Mouse (Mus musculus) left cerebral cortex, adult 2 months (tissue): ENCODE measurements around the gene Olfr457. TPM values are rescaled to one million over a fixed set of nuclear protein-coding genes. Genes with fewer than 3 reads are reported as not detected.
"Not testable (repeated sequence)": the region's sequence is repeated elsewhere in the genome, so short reads cannot be mapped to it uniquely, and the experiment has no call there.

Source experiments
- DNase-seq, 2 experiments: peaks; one replicate each; pipeline ENCODE4 v3.0.0; 2021 to 2022; ENCODE audit warnings: low spot score in 2 of 2, mixed read lengths in 1 of 2; ENCODE audit errors: extremely low spot score in 1 of 2
- H3K27ac ChIP-seq: fragments of 200-600 bp; 2 replicates; pipeline ENCODE4 v1.8.1; 2022
- H3K4me3 ChIP-seq: fragments of 200-600 bp; 2 replicates; pipeline ENCODE4 v1.8.1; 2022
- CTCF ChIP-seq: fragments of 200-600 bp; IDR thresholded peaks from 2 replicates; pipeline ENCODE4 v1.8.1; 2022; ENCODE audit warnings: antibody characterized with exemption, mild to moderate bottlenecking, moderate library complexity
- intact Hi-C: fragments of 180-260 bp; cut with DNase I; formaldehyde crosslinking; loops from one replicate; pipeline ENCODE4 v1.15.1; 2025
- long read RNA-seq, 2 experiments: library from polyadenylated mRNA; stranded (forward); transcript quantifications; one replicate each; pipeline ENCODE4 v2.0.0; 2021; ENCODE audit warnings: borderline mapping rate in 2 of 2
- total RNA-seq, 2 experiments: library from RNA; stranded (reverse); gene quantifications; 2 replicates each; pipeline ENCODE4 v1.2.3; 2021

Olfr457 gene
- not detected for total RNA-seq
- long read RNA-seq, experiment 1 = 0 reads
- long read RNA-seq, experiment 2 = 0 reads

DNA sequence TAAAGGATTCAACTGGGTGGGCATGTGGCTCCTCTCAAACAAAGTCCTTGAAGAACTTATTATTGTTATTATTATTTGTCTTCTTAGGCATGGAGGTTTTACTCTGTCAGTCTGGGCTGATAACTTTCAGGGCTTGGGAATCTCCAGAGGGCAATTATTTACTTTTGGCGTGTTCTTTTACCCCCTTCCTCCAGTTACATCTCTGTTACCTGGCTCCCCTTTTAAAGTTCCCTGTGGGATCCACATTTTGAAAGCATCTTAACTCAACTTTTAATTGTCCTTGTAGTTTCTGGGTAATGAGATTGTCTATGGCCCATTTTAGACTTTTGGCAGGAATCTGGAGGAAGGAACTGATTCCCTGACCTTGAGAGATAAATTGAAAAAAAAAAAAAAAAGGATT, at the start of gene Olfr457:
Gene Olfr457 (minus strand): TSS at position 101 of the 400 bp plus-strand sequence.
- Histone ChIP-seq H3K27ac (no peak within 1 kb of the TSS), H3K4me3 (no peak within 1 kb of the TSS)
- intact Hi-C loops = no loop called here
- DNase-seq = no peak
- TF ChIP-seq CTCF = no peak

DNA sequence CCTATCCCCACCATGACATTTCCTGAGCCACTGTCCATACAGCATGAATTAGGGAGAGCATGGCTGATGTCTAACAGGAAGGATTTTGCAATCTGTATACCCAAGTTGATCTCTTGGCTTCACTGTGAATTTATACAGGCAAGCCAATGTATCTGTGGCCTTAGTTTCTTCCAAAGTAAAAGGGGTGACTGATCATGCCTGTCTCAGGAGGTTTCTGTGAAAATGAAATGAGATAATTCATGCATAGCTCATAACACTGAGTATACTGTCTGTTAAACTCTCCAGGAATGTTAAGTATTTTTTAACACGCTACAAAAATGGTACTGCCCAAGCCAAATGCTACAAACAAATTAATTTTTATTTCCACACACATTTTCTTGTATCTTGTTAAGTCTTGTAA, 37.3 kb upstream of the Olfr457 start:
- H3K27ac ChIP-seq = no peak overlapping the region
- no peak for DNase-seq

DNA sequence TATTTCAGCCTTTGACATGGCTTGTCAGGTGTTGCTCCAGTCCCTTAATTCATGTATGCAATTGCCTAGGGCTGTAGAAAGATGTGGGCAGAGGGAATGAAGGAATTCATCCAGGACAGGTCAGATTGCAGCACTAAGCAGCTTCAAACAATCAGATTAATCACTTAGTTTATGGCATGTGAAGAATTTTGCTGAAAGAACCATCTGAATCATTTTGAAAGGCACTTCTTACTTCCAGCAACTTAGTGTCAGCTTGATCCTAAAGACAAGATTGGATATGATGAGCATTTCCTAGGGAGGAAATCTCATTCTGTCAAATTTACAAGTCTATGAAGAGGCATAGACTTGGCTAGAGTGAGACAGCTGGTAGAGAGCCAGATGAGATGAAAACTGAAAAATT, 33.2 kb upstream of the Olfr457 start:
- DNase-seq = no peak
- intact Hi-C loops = no loop called here
- no peak for TF ChIP-seq CTCF
- Histone ChIP-seq H3K27ac (no peak overlapping the region), H3K4me3 (no peak overlapping the region)

More for the DNA sequence above, 37.3 kb upstream of the Olfr457 start:
- intact Hi-C loops = no loop called here
- H3K4me3 ChIP-seq = no peak overlapping the region
- TF ChIP-seq CTCF = no peak

DNA sequence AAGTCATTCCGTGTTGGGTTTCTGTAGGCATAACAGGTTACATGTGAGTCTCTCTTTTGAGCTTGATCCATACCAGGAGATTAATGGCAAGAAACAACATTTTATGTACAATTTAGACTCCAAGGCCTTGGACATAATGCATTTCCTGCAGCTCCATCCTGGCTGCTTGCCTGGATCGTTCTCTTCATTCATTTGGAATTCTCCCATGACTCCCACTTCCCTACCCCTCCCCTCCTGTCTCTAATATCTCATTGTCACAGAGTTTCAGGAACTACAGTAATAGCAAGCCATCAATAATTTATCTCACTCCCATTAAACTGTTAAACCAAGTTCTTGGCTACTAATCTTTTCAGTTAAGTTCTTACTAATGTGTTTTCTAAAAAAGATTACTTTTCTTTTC, 27.3 kb upstream of the Olfr457 start:
- H3K27ac ChIP-seq = no peak overlapping the region
- no peak for DNase-seq
- intact Hi-C loops = no loop called here
- TF ChIP-seq CTCF = no peak
- H3K4me3 ChIP-seq = no peak overlapping the region

DNA sequence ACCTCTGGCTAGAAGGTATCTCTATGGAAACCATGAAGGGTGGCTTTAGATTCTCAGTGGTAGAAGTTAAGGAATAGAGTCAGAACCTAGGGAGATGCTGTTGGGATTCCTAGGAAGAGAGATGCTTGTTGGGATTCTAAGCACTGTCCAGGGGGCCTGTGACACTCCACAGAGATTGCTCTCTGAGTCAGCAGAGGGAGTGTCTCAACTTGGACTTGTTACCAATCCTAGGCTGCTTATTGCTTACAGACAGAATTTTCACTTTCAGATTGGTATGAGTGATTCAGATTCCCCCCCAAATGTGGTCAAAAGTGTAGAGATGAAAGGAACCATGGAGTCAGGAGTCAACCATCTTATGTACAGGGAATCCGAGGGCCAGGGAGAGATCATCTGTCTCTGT, 13.6 kb upstream of the Olfr457 start:
- Histone ChIP-seq H3K4me3 (no peak overlapping the region), H3K27ac (no peak overlapping the region)
- no peak for TF ChIP-seq CTCF
- intact Hi-C loops = no loop called here
- DNase-seq = no peak

DNA sequence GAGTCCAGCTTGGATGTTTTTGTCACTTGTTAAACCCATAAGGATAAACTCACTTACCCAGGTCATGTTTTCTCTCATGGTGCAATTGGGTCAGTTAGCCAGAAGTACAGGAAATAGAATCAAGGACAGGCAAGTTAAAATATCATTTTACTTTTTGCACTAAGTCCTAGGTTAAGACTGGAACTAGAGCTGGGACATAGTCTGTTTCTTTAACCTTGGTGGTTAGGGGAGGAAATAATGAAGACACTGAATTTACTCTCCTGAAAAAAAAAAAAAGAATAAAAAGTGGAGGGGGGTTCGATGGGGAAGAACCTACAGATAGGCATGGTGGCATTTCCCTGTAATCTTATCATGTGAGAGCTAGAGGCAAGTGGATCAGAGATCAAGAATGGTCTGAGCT, 11.0 kb upstream of the Olfr457 start, which contains the start of gene Olfr456:
Gene Olfr456 (minus strand): TSS at position 101 of the 400 bp plus-strand sequence.
- Histone ChIP-seq H3K4me3 (no peak within 1 kb of the TSS), H3K27ac (no peak within 1 kb of the TSS)
- no peak for DNase-seq
- intact Hi-C loops = no loop called here
- TF ChIP-seq CTCF = no peak

DNA sequence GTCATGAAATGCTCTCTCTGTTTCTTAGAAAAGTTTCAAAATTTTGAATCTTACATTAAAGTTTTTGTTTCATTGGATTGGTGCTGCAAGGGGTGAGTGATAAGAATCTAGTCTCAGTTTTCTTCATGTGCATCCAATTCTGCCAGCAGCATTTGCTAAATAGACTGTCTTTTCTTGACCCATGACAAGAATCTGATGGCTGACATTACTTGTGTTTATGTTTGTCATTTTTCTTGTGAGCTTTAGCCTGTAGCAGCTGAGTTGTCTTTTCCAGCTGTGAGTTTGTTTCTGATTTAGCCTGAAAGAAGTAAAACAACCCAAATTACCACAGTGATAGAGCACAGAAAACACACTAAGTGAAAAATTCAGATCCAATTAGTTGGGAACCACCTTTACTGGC, 8.5 kb upstream of the Olfr457 start:
- Histone ChIP-seq H3K4me3 (no peak overlapping the region), H3K27ac (no peak overlapping the region)
- intact Hi-C loops = no loop called here

DNA sequence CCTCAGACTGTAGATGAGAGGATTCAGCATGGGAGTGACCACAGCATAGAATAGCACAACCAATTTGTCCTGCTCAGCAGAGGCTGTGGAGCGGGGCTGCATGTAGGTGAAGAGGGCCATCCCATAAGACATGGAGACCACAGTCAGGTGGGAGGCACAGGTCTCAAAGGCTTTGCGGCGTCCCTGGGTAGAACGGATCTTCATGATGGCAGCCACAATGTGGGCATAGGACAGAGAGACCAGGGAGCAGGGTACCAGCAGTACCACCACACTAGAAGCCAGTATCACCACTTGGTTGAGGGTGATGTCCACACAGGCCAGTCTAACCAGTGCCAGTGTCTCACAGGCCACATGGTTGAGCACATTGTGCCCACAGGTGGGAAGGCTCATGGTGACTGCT, 4.8 kb downstream of the Olfr457 start:
- intact Hi-C loops, H3K4me3 ChIP-seq, H3K27ac ChIP-seq, DNase-seq: not testable (repeated sequence)

More for the DNA sequence above, 8.5 kb upstream of the Olfr457 start:
- no peak for TF ChIP-seq CTCF
- DNase-seq = no peak

DNA sequence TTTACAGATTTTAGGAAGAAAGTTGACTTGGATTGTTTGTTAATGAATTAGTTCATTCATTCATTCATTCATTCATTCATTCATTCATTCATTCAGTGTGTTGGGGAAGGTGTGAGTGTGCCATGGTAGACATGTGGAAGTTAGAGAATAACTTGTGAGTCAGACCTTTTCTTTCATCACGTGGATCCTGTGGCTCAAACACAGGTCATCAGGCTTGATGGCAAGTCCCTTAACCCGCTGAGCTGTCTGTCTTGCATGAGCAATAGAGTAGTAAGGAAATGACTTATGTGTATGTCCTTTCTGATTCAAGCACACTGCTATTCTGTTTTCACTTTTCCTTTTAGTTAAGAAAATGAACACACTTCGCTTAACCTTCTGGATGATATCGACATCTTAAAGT, 5.6 kb downstream of the Olfr457 start:
- TF ChIP-seq CTCF = no peak
- Histone ChIP-seq H3K27ac (no peak overlapping the region), H3K4me3 (no peak overlapping the region)
- no peak for DNase-seq
- intact Hi-C loops = no loop called here

DNA sequence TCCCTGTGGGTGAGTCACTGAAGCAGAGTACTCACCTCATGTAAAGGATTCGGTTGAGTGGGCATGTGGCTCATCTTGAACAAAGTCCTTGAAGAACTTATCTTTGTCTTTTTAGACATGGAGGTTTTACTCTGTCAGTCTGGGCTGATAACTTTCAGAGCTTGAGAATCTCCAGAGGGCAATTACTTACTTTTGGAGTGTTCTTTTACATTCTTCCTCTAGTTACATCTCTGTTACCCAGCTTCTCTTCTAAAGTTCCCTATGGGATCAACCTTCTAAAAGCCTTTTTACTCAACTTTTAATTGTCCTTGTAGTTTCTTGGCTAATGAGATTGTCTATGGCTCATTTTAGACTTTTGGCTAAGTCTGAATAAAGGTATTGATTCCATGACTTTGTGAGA, 11.0 kb downstream of the Olfr457 start, which contains the start of gene Olfr458:
Gene Olfr458 (minus strand): TSS at position 101 of the 400 bp plus-strand sequence.
- intact Hi-C loops = no loop called here
- Histone ChIP-seq H3K4me3 (no peak within 1 kb of the TSS), H3K27ac (no peak within 1 kb of the TSS)
- no peak for TF ChIP-seq CTCF
- no peak for DNase-seq

DNA sequence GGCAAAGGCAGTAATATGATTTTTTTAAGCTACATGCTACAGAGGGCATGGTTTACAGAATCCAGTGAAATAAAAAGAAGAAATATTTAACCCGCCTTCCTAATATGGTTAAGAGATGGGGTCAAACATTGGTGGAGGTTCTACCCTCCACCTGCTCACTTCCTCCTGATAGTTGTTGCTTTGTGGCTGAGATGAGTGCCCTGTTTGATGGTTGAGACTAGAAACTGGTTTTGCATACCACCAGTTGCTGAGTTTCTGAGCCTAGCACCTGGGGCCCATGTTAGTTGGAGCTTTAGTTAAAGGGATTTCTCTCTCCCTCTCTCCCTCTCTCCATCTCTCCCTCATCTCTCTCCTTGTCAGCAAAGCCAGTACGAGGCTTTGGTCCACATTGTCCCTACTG, 28.8 kb downstream of the Olfr457 start:
- intact Hi-C loops = no loop called here
- no peak overlapping the region for H3K4me3 ChIP-seq
- DNase-seq = no peak
- H3K27ac ChIP-seq = no peak overlapping the region
- no peak for TF ChIP-seq CTCF

DNA sequence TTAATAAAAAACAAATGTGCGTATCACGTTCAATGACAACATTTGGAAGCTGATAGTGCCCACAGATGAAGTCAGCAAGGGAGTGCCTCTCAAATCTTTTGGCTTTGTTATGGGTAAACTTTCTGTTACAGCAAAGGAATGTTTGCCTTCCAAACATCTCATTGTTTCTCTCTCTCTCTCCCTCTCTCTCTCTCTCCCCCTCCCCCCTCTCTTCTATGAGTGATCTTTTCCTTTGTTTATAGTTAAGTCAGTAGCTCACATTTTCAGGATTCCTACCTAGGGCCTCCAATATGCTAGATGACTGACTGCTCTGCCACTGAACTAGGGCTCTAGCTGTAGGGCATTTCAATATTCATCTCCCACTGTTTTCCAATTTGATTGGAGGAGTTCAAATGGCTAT, 31.6 kb downstream of the Olfr457 start:
- no peak for TF ChIP-seq CTCF
- DNase-seq = no peak
- intact Hi-C loops = no loop called here
- H3K27ac ChIP-seq = no peak overlapping the region
- H3K4me3 ChIP-seq = no peak overlapping the region

DNA sequence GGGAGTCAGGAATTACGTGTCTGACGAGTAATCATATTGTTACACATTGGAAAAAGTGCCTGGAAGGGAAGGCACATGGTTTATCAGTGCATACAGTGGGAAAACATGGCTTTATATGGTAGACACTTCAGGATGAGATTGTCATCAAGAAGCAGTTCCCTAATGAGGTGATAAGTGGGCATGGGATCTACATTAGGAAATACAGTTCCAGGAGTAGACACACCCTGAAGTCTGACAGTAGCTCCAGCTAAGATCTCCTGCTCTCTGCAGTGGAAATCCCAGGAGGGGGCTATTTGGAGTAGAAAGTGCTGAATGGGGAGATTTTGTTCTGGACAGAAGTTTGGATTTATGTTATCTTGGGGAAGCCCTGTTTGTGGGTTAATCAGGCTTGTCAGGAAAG, 34.7 kb downstream of the Olfr457 start:
- DNase-seq = no peak
- no peak overlapping the region for H3K4me3 ChIP-seq
- intact Hi-C loops = no loop called here
- TF ChIP-seq CTCF = no peak
- H3K27ac ChIP-seq = no peak overlapping the region

DNA sequence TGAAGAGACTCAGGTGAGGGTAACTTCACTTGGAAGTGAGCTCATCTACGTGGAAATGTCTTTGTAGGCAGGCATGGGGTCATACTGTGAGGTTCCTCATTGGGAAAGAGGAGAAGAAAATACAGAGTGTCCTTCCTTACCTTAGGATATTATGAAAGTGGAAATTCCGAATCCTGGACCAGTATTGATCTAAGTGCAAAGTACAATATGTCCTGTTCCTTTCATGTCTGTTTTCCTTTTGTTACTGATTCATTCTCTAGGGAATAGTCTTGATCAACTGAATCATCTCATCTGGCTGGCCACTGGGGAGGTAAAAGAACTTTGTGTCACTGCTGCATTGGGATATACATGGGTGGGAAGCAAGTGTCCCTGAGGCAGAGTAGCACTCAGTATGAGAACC, 40.6 kb downstream of the Olfr457 start:
- TF ChIP-seq CTCF = no peak
- Histone ChIP-seq H3K4me3 (no peak overlapping the region), H3K27ac (no peak overlapping the region)
- DNase-seq = no peak
- intact Hi-C loops = no loop called here
